In the genomic region with DNA sequence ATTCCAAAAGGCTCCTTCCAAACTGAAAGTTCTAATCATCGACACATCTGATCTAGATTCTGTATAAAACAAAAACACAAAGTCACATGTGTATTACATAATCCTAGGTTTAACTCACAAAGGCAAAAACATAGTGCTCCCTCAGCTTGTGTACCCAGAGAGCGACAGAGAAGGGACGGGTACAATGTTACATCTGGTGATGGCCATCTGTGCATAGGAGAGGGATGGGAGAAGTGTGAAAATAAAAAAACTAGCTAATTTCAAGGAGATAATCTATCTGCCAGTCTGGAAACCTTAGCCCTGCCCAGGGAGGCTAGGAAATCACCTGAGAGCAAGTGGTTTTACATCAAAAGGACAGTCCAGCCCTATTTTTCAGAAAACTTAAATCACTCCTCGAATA, we compare ENCODE assay signal across 14 mouse cellular contexts. TPM values are rescaled to one million over a fixed set of nuclear protein-coding genes. Genes with fewer than 3 reads are reported as not detected.
"Had no signal": no experiment of that assay in that cellular context is flagged by ENCODE, and none has a peak within 500 bp of the region (broad histone marks: within the 10 kb centered on the region; RNA-seq: fewer than 3 reads in every experiment).

No protein-coding gene starts in this region.

- H3K27me3 ChIP-seq: liver, embryonic 15.5 days; midbrain, embryonic 13.5 days had no signal

- H3K27ac ChIP-seq: kidney, postnatal 0 days; limb, embryonic 10.5 days; liver, embryonic 15.5 days; midbrain, embryonic 13.5 days had no signal

- H3K36me3 ChIP-seq: limb, embryonic 10.5 days; liver, embryonic 15.5 days; midbrain, embryonic 13.5 days had no signal

- H3K4me2 ChIP-seq: liver, embryonic 11.5 days; liver, embryonic 15.5 days; midbrain, embryonic 13.5 days had no signal

- H3K4me1 ChIP-seq: midbrain, embryonic 13.5 days had no signal

- H3K4me3 ChIP-seq: limb, embryonic 10.5 days; liver, embryonic 15.5 days; midbrain, embryonic 13.5 days; myocyte had no signal

- H3K9me3 ChIP-seq: limb, embryonic 10.5 days; liver, embryonic 15.5 days; midbrain, embryonic 13.5 days had no signal

- H3K9ac ChIP-seq: liver, embryonic 15.5 days; midbrain, embryonic 13.5 days had no signal

- ATAC-seq: inflammation-experienced regulatory T-cells, adult 6 months; lung, postnatal 0 days; midbrain, embryonic 13.5 days had no signal

- DNase-seq: kidney, adult 11 months; kidney, adult 9 months; kidney, postnatal 4 days; lung, adult 2 months; lung, postnatal 36 days had no signal

RNA-seq across cellular contexts. Expression of gene St5, which starts 40.8 kb away (rescaled TPM):
- total RNA-seq: neutrophil, adult 5-6 weeks had no signal
